Mouse (Mus musculus) spleen, adult 2 months (tissue): ENCODE results near the gene Sdhb. TPM values are rescaled to one million over a fixed set of nuclear protein-coding genes. Genes with fewer than 3 reads are reported as not detected.
A peak's percentile ranks its signal among the peaks of the same experiment; 100 is the strongest.

Experiments
- DNase-seq, 2 experiments: peaks; one replicate each; pipeline versions ENCODE4 v3.0.0 to v3.0.0-alpha.2; 2012 to 2021; ENCODE audit warnings: low spot score in 2 of 2, low read depth in 1 of 2
- H3K27ac ChIP-seq: fragments of 200-500 bp; 2 replicates; pipeline ENCODE4 v1.5.1; 2012; ENCODE audit warnings: low read length, inconsistent platforms; ENCODE audit not compliant: insufficient read depth
- H3K27me3 ChIP-seq: fragments of 200-500 bp; 2 replicates; pipeline ENCODE4 v1.6.1; 2012; ENCODE audit warnings: mild to moderate bottlenecking, moderate library complexity, low read length, inconsistent platforms; ENCODE audit not compliant: control insufficient read depth, insufficient read depth
- H3K36me3 ChIP-seq: fragments of 200-500 bp; 2 replicates; pipeline ENCODE4 v1.6.1; 2012; ENCODE audit warnings: mild to moderate bottlenecking, low read length, inconsistent platforms; ENCODE audit not compliant: control insufficient read depth, insufficient read depth
- H3K4me1 ChIP-seq: fragments of 200-500 bp; 2 replicates; pipeline ENCODE4 v1.6.1; 2011; ENCODE audit warnings: inconsistent platforms; ENCODE audit not compliant: control insufficient read depth, insufficient read depth, insufficient read length
- H3K4me3 ChIP-seq: fragments of 200-500 bp; 2 replicates; pipeline ENCODE4 v1.5.1; 2011; ENCODE audit warnings: mild to moderate bottlenecking, inconsistent platforms; ENCODE audit not compliant: insufficient read depth, insufficient read length; ENCODE audit errors: extremely low read depth
- CTCF ChIP-seq: fragments of 200-500 bp; IDR thresholded peaks from 2 replicates; pipeline ENCODE4 v1.5.1; 2011; ENCODE audit warnings: mild to moderate bottlenecking, inconsistent platforms; ENCODE audit not compliant: insufficient read depth, insufficient read length, insufficient replicate concordance; ENCODE audit errors: extremely low read depth
- POLR2A ChIP-seq: fragments of 200-500 bp; IDR thresholded peaks from 2 replicates; pipeline ENCODE4 v1.6.1; 2011; ENCODE audit warnings: low read depth, low read length, inconsistent platforms
- WGBS: fragments of 180-500 bp; shearing (Covaris S2); methylation state at CpG from one replicate; pipeline ENCODE4 v1.1.7; 2018; 5-methylcytosine and 5-hydroxymethylcytosine counted together
- polyA plus RNA-seq: library from polyadenylated mRNA; depleted of rRNA; stranded (reverse); fragments of >200 nt; gene quantifications from 2 replicates; pipeline ENCODE4 v1.2.3, GENCODE M21; 2012

The Sdhb gene
- polyA plus RNA-seq, 1 experiment, result 66.0 TPM

GRCm38 (mm10) chr4:140961467-140962206, 634 bp downstream of the Sdhb start:
- Histone ChIP-seq H3K27me3 (no peaks in the 10 kb centered on the region), H3K27ac (peak overlapping the region; percentile 87), H3K36me3 (peaks cover 1% of the 10 kb centered on the region), H3K4me3 (peak overlapping the region; percentile 88), H3K4me1 (peaks cover 10% of the 10 kb centered on the region; the same call in 1 of the 2 replicates)
- DNase-seq, result no peak
- WGBS, result under 1% methylated on average over 38 of the region's 38 CpGs
- TF ChIP-seq POLR2A (no peak), CTCF (no peak)

GRCm38 (mm10) chr4:140962207-140962909, 1.4 kb downstream of the Sdhb start:
- DNase-seq, result no peak
- no peaks in the 10 kb centered on the region for H3K27me3 ChIP-seq
- peaks cover 5% of the 10 kb centered on the region for H3K36me3 ChIP-seq
- 0 out of 2 replicates have a peak overlapping the region, but pooled peaks have one; percentile 88 for H3K4me3 ChIP-seq
- 56% methylated on average over 8 of the region's 8 CpGs for WGBS
- H3K4me1 ChIP-seq, result peaks cover 10% of the 10 kb centered on the region; the same call in 1 of the 2 replicates
- no peak for TF ChIP-seq POLR2A
- TF ChIP-seq CTCF, result no peak
- no peak overlapping the region for H3K27ac ChIP-seq

- no peaks in the 10 kb centered on the region for H3K27me3 ChIP-seq
- TF ChIP-seq POLR2A (no peak), CTCF (no peak)
- peaks cover 9% of the 10 kb centered on the region for H3K36me3 ChIP-seq
- no peak overlapping the region for H3K4me3 ChIP-seq
- 65% methylated on average over 5 of the region's 5 CpGs for WGBS
- DNase-seq, result no peak
- peaks cover 10% of the 10 kb centered on the region; the same call in 1 of the 2 replicates for H3K4me1 ChIP-seq
- H3K27ac ChIP-seq, result peak overlapping the region; percentile 55
Observed at GRCm38 (mm10) chr4:140962950-140963349, 1.9 kb downstream of the Sdhb start.

GRCm38 (mm10) chr4:140963941-140964597, 3.1 kb downstream of the Sdhb start:
- H3K4me3 ChIP-seq, result no peak overlapping the region
- peaks cover 10% of the 10 kb centered on the region; the same call in 1 of the 2 replicates for H3K4me1 ChIP-seq
- DNase-seq, result no peak
- H3K27me3 ChIP-seq, result no peaks in the 10 kb centered on the region
- 70% methylated on average over 9 of the region's 9 CpGs for WGBS
- peaks cover 10% of the 10 kb centered on the region for H3K36me3 ChIP-seq
- TF ChIP-seq POLR2A (no peak), CTCF (no peak)
- no peak overlapping the region for H3K27ac ChIP-seq

- no peak overlapping the region for H3K4me3 ChIP-seq
- no peaks in the 10 kb centered on the region for H3K27me3 ChIP-seq
- 9% methylated on average over 7 of the region's 7 CpGs for WGBS
- TF ChIP-seq POLR2A (no peak), CTCF (peak; percentile 63; the same call in 1 of the 2 replicates)
- H3K27ac ChIP-seq, result no peak overlapping the region
- peak in 1 of 2 experiments; percentile 62 for DNase-seq
- H3K36me3 ChIP-seq, result peaks cover 10% of the 10 kb centered on the region
- H3K4me1 ChIP-seq, result peaks cover 10% of the 10 kb centered on the region; the same call in 1 of the 2 replicates
Observed at GRCm38 (mm10) chr4:140964620-140965019, 3.6 kb downstream of the Sdhb start.

GRCm38 (mm10) chr4:140967386-140968159, 6.6 kb downstream of the Sdhb start:
- 90% methylated on average over 11 of the region's 11 CpGs for WGBS

More at GRCm38 (mm10) chr4:140967386-140968159, 6.6 kb downstream of the Sdhb start:
- peaks cover 2% of the 10 kb centered on the region; the same call in 1 of the 2 replicates for H3K4me1 ChIP-seq
- TF ChIP-seq POLR2A (no peak), CTCF (no peak)
- peaks cover 26% of the 10 kb centered on the region for H3K36me3 ChIP-seq
- no peak for DNase-seq
- no peak overlapping the region for H3K27ac ChIP-seq
- no peaks in the 10 kb centered on the region for H3K27me3 ChIP-seq
- H3K4me3 ChIP-seq, result no peak overlapping the region
